Mouse (Mus musculus): Measurements from ENCODE around the gene Npb. TPM values are rescaled to one million over a fixed set of nuclear protein-coding genes. Genes with fewer than 3 reads are reported as not detected.

The Npb gene
- total and polyA plus RNA-seq, 2 experiments from 2014 or later = 9.9 TPM; not detected in 1

DNA sequence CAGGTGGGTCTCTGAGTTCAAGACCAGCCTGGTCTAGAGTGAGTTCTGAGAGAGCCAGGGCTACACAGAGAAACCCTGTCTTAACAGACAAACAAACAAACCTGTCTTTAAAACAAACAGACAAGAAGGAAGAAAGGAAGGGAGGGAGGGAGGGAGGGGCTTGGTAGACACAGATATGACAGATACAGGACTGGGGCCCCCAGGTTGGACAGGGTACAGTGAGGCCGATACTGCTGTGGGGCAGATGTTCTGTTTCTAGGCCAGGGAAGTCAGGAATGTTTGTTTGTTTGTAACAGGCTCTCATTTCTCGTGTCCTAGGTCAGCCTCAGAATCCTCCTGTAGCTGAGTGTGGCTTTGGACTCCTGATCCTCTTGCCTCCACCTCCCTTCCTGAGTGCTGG is 4.7 kb upstream of the Npb start:
- H3K9me3 ChIP-seq (replicated peaks; ENCODE audit: control insufficient read depth, low read length) = no peaks in the 10 kb centered on the region
- H3K4me2 ChIP-seq (ENCODE audit: low read depth, low read length) = no peak overlapping the region
- H3K36me3 ChIP-seq (replicated peaks; ENCODE audit: control insufficient read depth, insufficient read depth, low read length) = peaks cover 53% of the 10 kb centered on the region
- peaks cover 20% of the 10 kb centered on the region; the same call in 1 of the 2 replicates for H3K4me1 ChIP-seq (ENCODE audit: control insufficient read depth, insufficient read depth)
- no peak overlapping the region for H3K9ac ChIP-seq (replicated peaks; ENCODE audit: low read depth, low read length)
- H3K27me3 ChIP-seq (ENCODE audit: control insufficient read depth, insufficient read depth, low read length) = no peaks in the 10 kb centered on the region
- 82% methylated on average over 2 of the region's 2 CpGs for WGBS
- no peak for ATAC-seq (ENCODE audit: insufficient read depth, low read depth)
- no peak overlapping the region for H3K27ac ChIP-seq (ENCODE audit: low read depth)
- H3K4me3 ChIP-seq (ENCODE audit: low read depth, low read length) = no peak overlapping the region
- TF ChIP-seq EP300 (IDR thresholded peaks at IDR 0.05; ENCODE audit: low read depth) (no peak), CTCF (IDR thresholded peaks at IDR 0.05; ENCODE audit: low read depth) (no peak)
- DNase-seq (ENCODE audit: low spot score) = no peak

DNA sequence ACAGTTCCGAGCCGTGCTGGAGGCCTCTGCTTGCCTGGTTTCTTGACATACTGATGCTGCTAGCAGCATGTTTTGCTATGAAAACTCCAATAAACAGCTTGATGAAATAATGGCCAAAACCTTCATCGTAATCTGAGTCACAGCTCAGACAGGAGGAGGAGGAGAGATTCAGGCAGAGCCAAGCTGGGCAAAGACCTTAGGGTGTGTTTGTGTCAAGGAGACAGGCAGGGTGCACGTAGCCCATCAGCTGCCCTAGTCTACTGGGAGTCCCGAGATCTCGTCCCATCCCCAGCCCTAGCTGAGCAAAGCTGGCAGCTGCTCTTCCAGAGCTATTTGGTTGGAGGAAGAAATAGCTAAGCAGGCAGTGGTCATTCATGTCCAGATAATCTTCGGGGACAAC is 2.6 kb upstream of the Npb start:
- H3K9ac ChIP-seq (replicated peaks; ENCODE audit: low read depth, low read length) = no peak overlapping the region
- H3K9me3 ChIP-seq (replicated peaks; ENCODE audit: control insufficient read depth, low read length) = no peaks in the 10 kb centered on the region
- no peak overlapping the region for H3K4me2 ChIP-seq (ENCODE audit: low read depth, low read length)
- DNase-seq (ENCODE audit: low spot score) (no peak), ATAC-seq (ENCODE audit: insufficient read depth, low read depth) (no peak)
- no peak overlapping the region for H3K27ac ChIP-seq (ENCODE audit: low read depth)
- WGBS = 82% methylated on average over 7 of the region's 7 CpGs
- peaks cover 21% of the 10 kb centered on the region; the same call in 1 of the 2 replicates for H3K4me1 ChIP-seq (ENCODE audit: control insufficient read depth, insufficient read depth)
- no peak for TF ChIP-seq CTCF (IDR thresholded peaks at IDR 0.05; ENCODE audit: low read depth)
- no peak for TF ChIP-seq EP300 (IDR thresholded peaks at IDR 0.05; ENCODE audit: low read depth)
- H3K4me3 ChIP-seq (ENCODE audit: low read depth, low read length) = no peak overlapping the region
- H3K36me3 ChIP-seq (replicated peaks; ENCODE audit: control insufficient read depth, insufficient read depth, low read length) = peaks cover 52% of the 10 kb centered on the region
- H3K27me3 ChIP-seq (ENCODE audit: control insufficient read depth, insufficient read depth, low read length) = no peaks in the 10 kb centered on the region

DNA sequence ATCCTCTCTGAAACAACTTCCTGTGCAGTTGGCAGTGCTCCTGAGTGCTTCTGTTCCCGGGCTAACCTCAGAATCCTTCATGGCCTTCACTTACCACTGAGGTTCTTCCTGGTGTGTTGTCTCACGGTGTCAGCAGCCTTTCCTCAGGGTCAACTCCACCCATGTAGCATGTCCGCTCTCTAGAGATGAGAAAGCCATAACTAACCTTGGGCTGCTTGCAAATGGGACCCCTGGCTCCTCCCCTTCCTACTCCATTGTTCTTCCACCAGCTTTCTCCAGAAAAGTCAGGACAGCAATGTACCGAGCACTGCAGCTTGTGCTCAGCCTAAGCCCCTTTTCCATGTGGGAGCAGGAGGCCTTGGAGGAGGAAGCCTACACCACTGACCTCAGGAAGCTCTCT is 1.5 kb upstream of the Npb start:
- no peaks in the 10 kb centered on the region for H3K9me3 ChIP-seq (replicated peaks; ENCODE audit: control insufficient read depth, low read length)
- no peak overlapping the region for H3K4me3 ChIP-seq (ENCODE audit: low read depth, low read length)
- H3K27ac ChIP-seq (ENCODE audit: low read depth) = peak overlapping the region; percentile 52
- H3K9ac ChIP-seq (replicated peaks; ENCODE audit: low read depth, low read length) = no peak overlapping the region
- peaks cover 56% of the 10 kb centered on the region for H3K36me3 ChIP-seq (replicated peaks; ENCODE audit: control insufficient read depth, insufficient read depth, low read length)
- TF ChIP-seq CTCF (IDR thresholded peaks at IDR 0.05; ENCODE audit: low read depth) (no peak), EP300 (IDR thresholded peaks at IDR 0.05; ENCODE audit: low read depth) (no peak)
- no peak overlapping the region for H3K4me2 ChIP-seq (ENCODE audit: low read depth, low read length)
- no peaks in the 10 kb centered on the region for H3K27me3 ChIP-seq (ENCODE audit: control insufficient read depth, insufficient read depth, low read length)
- ATAC-seq (ENCODE audit: insufficient read depth, low read depth) (no peak), DNase-seq (ENCODE audit: low spot score) (no peak)
- 64% methylated on average over 4 of the region's 4 CpGs for WGBS
- peaks cover 21% of the 10 kb centered on the region; the same call in 1 of the 2 replicates for H3K4me1 ChIP-seq (ENCODE audit: control insufficient read depth, insufficient read depth)

DNA sequence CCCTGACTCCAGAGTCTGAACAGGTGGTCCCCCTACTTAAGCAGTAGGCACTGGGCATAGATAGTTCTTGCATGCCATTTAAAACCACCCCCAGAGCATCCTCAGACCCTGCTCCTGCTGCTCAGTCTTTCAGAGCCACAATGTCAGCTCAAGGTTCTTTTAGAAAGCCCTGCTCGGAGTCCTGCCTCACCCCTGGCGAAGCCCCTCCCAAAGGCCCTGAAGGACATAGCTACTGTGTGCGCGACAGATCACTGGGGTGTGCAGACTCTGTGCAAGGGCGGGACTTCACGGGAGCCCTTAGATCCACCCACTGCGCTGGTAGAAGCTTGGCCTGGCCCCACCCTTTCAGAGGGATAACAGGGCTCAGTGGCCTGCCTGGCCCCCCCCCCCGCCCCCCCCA is 973 bp downstream of the Npb start:
- Histone ChIP-seq H3K36me3 (replicated peaks; ENCODE audit: control insufficient read depth, insufficient read depth, low read length) (peaks cover 51% of the 10 kb centered on the region), H3K27ac (ENCODE audit: low read depth) (0 out of 2 replicates have a peak overlapping the region, but pooled peaks have one; percentile 10)
- 33% methylated on average over 8 of the region's 8 CpGs for WGBS

DNA sequence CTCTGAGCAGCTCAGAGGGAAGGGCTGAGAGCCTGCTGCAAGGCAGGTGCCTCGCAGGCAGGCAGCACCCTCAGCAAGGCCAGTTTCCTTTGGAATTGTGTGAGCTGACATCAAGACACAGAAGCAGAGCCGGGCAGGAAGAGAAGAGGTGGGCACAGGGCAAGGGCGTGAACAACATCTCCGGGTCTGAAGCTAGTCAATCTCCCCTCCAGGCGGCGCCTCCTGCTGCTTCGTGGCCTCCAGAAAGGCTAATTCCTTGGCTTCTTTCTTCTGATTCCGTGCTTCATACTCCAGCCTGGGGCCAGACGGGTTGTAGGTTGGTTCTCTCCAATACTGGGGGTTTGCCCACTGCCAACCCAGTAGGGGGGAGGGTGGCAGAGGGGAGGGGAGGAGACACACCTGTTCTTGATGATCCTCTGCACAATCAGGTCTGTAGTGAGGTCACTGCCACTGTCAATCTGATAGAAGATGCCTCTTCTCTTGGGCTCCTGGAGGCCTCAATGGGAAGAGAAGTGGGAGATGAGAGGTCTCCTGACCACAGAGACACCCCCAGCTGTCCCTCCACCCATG is 2.3 kb downstream of the Npb start:
- WGBS = 82% methylated on average over 9 of the region's 9 CpGs
- ATAC-seq (ENCODE audit: insufficient read depth, low read depth) (no peak), DNase-seq (ENCODE audit: low spot score) (no peak)
- Histone ChIP-seq H3K27ac (ENCODE audit: low read depth) (no peak overlapping the region), H3K4me2 (ENCODE audit: low read depth, low read length) (no peak overlapping the region), H3K36me3 (replicated peaks; ENCODE audit: control insufficient read depth, insufficient read depth, low read length) (peaks cover 44% of the 10 kb centered on the region), H3K4me3 (ENCODE audit: low read depth, low read length) (no peak overlapping the region), H3K9me3 (replicated peaks; ENCODE audit: control insufficient read depth, low read length) (no peaks in the 10 kb centered on the region), H3K27me3 (ENCODE audit: control insufficient read depth, insufficient read depth, low read length) (no peaks in the 10 kb centered on the region), H3K9ac (replicated peaks; ENCODE audit: low read depth, low read length) (no peak overlapping the region), H3K4me1 (ENCODE audit: control insufficient read depth, insufficient read depth) (peaks cover 21% of the 10 kb centered on the region; the same call in 1 of the 2 replicates)
- TF ChIP-seq EP300 (IDR thresholded peaks at IDR 0.05; ENCODE audit: low read depth) (no peak), CTCF (IDR thresholded peaks at IDR 0.05; ENCODE audit: low read depth) (no peak)

More for the DNA sequence above, 973 bp downstream of the Npb start:
- H3K4me3 ChIP-seq (ENCODE audit: low read depth, low read length) = no peak overlapping the region
- ATAC-seq (ENCODE audit: insufficient read depth, low read depth) (peak; percentile 74), DNase-seq (ENCODE audit: low spot score) (peak; percentile 39)
- no peak overlapping the region for H3K9ac ChIP-seq (replicated peaks; ENCODE audit: low read depth, low read length)
- H3K27me3 ChIP-seq (ENCODE audit: control insufficient read depth, insufficient read depth, low read length) = no peaks in the 10 kb centered on the region
- TF ChIP-seq EP300 (IDR thresholded peaks at IDR 0.05; ENCODE audit: low read depth) (no peak), CTCF (IDR thresholded peaks at IDR 0.05; ENCODE audit: low read depth) (no peak)
- no peaks in the 10 kb centered on the region for H3K9me3 ChIP-seq (replicated peaks; ENCODE audit: control insufficient read depth, low read length)
- H3K4me1 ChIP-seq (ENCODE audit: control insufficient read depth, insufficient read depth) = peaks cover 21% of the 10 kb centered on the region; the same call in 1 of the 2 replicates
- H3K4me2 ChIP-seq (ENCODE audit: low read depth, low read length) = peak overlapping the region; percentile 59; the same call in 1 of the 2 replicates

DNA sequence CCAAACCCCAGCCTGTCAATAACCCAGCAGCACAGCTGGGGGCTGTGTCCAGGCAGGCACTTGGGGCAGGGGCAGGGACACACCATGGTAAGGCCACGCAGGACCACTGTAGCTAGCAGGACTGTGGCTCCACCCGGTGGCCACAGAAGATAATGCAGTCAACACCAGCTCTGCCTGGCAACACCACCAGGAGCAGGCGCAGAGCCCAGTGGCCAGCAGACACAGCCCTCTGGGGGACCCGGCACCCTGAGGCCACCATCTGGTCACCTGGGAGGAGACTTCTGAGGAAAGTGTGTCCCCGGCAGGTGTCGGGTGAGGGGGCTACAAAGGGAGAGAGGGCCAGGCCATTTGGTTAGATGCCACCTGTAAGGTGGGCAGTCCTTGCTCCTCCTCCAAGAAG is 4.5 kb downstream of the Npb start:
- peaks cover 41% of the 10 kb centered on the region for H3K36me3 ChIP-seq (replicated peaks; ENCODE audit: control insufficient read depth, insufficient read depth, low read length)
- peaks cover 25% of the 10 kb centered on the region for H3K4me1 ChIP-seq (ENCODE audit: control insufficient read depth, insufficient read depth)
- no peaks in the 10 kb centered on the region for H3K27me3 ChIP-seq (ENCODE audit: control insufficient read depth, insufficient read depth, low read length)
- no peak overlapping the region for H3K27ac ChIP-seq (ENCODE audit: low read depth)
- H3K9ac ChIP-seq (replicated peaks; ENCODE audit: low read depth, low read length) = no peak overlapping the region
- H3K4me3 ChIP-seq (ENCODE audit: low read depth, low read length) = no peak overlapping the region
- WGBS = 36% methylated on average over 6 of the region's 6 CpGs
- peak; percentile 34; the same call in 1 of the 2 replicates for ATAC-seq (ENCODE audit: insufficient read depth, low read depth)
- TF ChIP-seq EP300 (IDR thresholded peaks at IDR 0.05; ENCODE audit: low read depth) (no peak), CTCF (IDR thresholded peaks at IDR 0.05; ENCODE audit: low read depth) (peak; percentile 83)
- H3K4me2 ChIP-seq (ENCODE audit: low read depth, low read length) = no peak overlapping the region
- peak; percentile 57 for DNase-seq (ENCODE audit: low spot score)
- no peaks in the 10 kb centered on the region for H3K9me3 ChIP-seq (replicated peaks; ENCODE audit: control insufficient read depth, low read length)
